ENCODE assay signal across 21 mouse cellular contexts in genomic region chr14:75017277-75017676, GRCm38 (mm10). TPM values are rescaled to one million over a fixed set of nuclear protein-coding genes. Genes with fewer than 3 reads are reported as not detected.
DNase-seq lines count a peak whose midpoint lies in the region; ATAC-seq and TF ChIP-seq lines count a peak whose summit lies in the region.
"Had no signal": no experiment of that assay in that cellular context is flagged by ENCODE, and none has a peak within 500 bp of the region (broad histone marks: within the 10 kb centered on the region; RNA-seq: fewer than 3 reads in every experiment).

No protein-coding gene starts in this region.

- no peak overlapping the region for H3K4me3 ChIP-seq in liver, embryonic 15.5 days (replicated peaks)
- no peak overlapping the region for H3K4me3 ChIP-seq in liver, embryonic 12.5 days
- H3K4me3 ChIP-seq in bone marrow macrophage, adult 2 months (ENCODE audit: insufficient read depth, low read length) = peak overlapping the region; percentile 75
- no peak overlapping the region for H3K4me3 ChIP-seq in hindbrain, embryonic 11.5 days (ENCODE audit: low read depth, low read length)
- no peak overlapping the region for H3K4me3 ChIP-seq in stomach, postnatal 0 days (ENCODE audit: low read depth, low read length)

- no peak for TF ChIP-seq EP300 in stomach, postnatal 0 days (optimal IDR thresholded peaks at IDR 0.05)

- H3K4me1 ChIP-seq in liver, embryonic 15.5 days (replicated peaks) = peaks cover 13% of the 10 kb centered on the region
- H3K4me1 ChIP-seq in liver, embryonic 12.5 days = peaks cover 8% of the 10 kb centered on the region; the same call in 1 of the 2 replicates
- peaks cover 46% of the 10 kb centered on the region for H3K4me1 ChIP-seq in bone marrow macrophage, adult 2 months (ENCODE audit: control insufficient read depth, insufficient read depth, low read length)
- no peaks in the 10 kb centered on the region for H3K4me1 ChIP-seq in hindbrain, embryonic 11.5 days (replicated peaks; ENCODE audit: control insufficient read depth, insufficient read depth, low read length)
- no peaks in the 10 kb centered on the region for H3K4me1 ChIP-seq in stomach, postnatal 0 days (replicated peaks; ENCODE audit: control insufficient read depth, insufficient read depth)

- H3K9ac ChIP-seq in liver, embryonic 15.5 days = no peak overlapping the region
- no peak overlapping the region for H3K9ac ChIP-seq in liver, embryonic 12.5 days
- no peak overlapping the region for H3K9ac ChIP-seq in hindbrain, embryonic 11.5 days (ENCODE audit: low read depth, low read length)
- no peak overlapping the region for H3K9ac ChIP-seq in stomach, postnatal 0 days (ENCODE audit: low read length)
- H3K9ac ChIP-seq: embryonic facial prominence, embryonic 15.5 days; midbrain, embryonic 12.5 days; neural tube, embryonic 13.5 days had no signal

- 51% methylated on average over 7 of the region's 7 CpGs for WGBS in liver, embryonic 15.5 days (ENCODE audit: insufficient replicate concordance)
- WGBS in liver, embryonic 12.5 days (ENCODE audit: insufficient replicate concordance) = 56% methylated on average over 7 of the region's 7 CpGs
- 81% methylated on average over 7 of the region's 7 CpGs for WGBS in hindbrain, embryonic 11.5 days
- 90% methylated on average over 7 of the region's 7 CpGs for WGBS in stomach, postnatal 0 days

- TF ChIP-seq POLR2A in bone marrow macrophage, adult 2 months (IDR thresholded peaks at IDR 0.05; ENCODE audit: borderline replicate concordance, low read depth, low read length) = no peak

- no peaks in the 10 kb centered on the region for H3K36me3 ChIP-seq in liver, embryonic 15.5 days (replicated peaks)
- no peaks in the 10 kb centered on the region for H3K36me3 ChIP-seq in liver, embryonic 12.5 days
- H3K36me3 ChIP-seq in hindbrain, embryonic 11.5 days (ENCODE audit: control insufficient read depth, insufficient read depth, low read length) = no peaks in the 10 kb centered on the region
- no peaks in the 10 kb centered on the region for H3K36me3 ChIP-seq in stomach, postnatal 0 days (ENCODE audit: control insufficient read depth, insufficient read depth, low read length)
- H3K36me3 ChIP-seq: embryonic facial prominence, embryonic 15.5 days; heart, embryonic 13.5 days; midbrain, embryonic 12.5 days; neural tube, embryonic 13.5 days had no signal

- H3K4me2 ChIP-seq in liver, embryonic 15.5 days = peak overlapping the region; percentile 85; the same call in 1 of the 2 replicates
- H3K4me2 ChIP-seq in liver, embryonic 12.5 days = no peak overlapping the region
- H3K4me2 ChIP-seq in hindbrain, embryonic 11.5 days (replicated peaks; ENCODE audit: low read depth, low read length) = no peak overlapping the region
- H3K4me2 ChIP-seq in stomach, postnatal 0 days (replicated peaks; ENCODE audit: low read depth) = no peak overlapping the region

- H3K9me3 ChIP-seq in liver, embryonic 15.5 days (replicated peaks) = no peaks in the 10 kb centered on the region
- H3K9me3 ChIP-seq in liver, embryonic 12.5 days (replicated peaks) = no peaks in the 10 kb centered on the region
- no peaks in the 10 kb centered on the region for H3K9me3 ChIP-seq in hindbrain, embryonic 11.5 days (ENCODE audit: control insufficient read depth, low read length)
- H3K9me3 ChIP-seq in stomach, postnatal 0 days (ENCODE audit: control insufficient read depth, low read length) = no peaks in the 10 kb centered on the region
- H3K9me3 ChIP-seq: embryonic facial prominence, embryonic 15.5 days; heart, embryonic 13.5 days; midbrain, embryonic 12.5 days; neural tube, embryonic 13.5 days had no signal

- ATAC-seq in liver, embryonic 15.5 days (ENCODE audit: insufficient read depth) = no peak
- ATAC-seq in liver, embryonic 12.5 days = no peak
- peak; percentile 49 for ATAC-seq in monocyte, adult 5-6 weeks (replicated peaks; ENCODE audit: insufficient number of reproducible peaks, low FRiP score, low TSS enrichment, poor library complexity, severe bottlenecking)
- no peak for ATAC-seq in hindbrain, embryonic 11.5 days (ENCODE audit: low FRiP score)
- ATAC-seq in stomach, postnatal 0 days (ENCODE audit: low FRiP score, low TSS enrichment) = no peak
- ATAC-seq: activated CD4-positive, CD25-positive, alpha-beta regulatory T cell, adult 4 months had no signal

- no peak overlapping the region for H3K27ac ChIP-seq in liver, embryonic 15.5 days (replicated peaks)
- H3K27ac ChIP-seq in liver, embryonic 12.5 days = no peak overlapping the region
- H3K27ac ChIP-seq in bone marrow macrophage, adult 2 months (ENCODE audit: insufficient read depth, low read depth, low read length) = peak overlapping the region; percentile 76
- H3K27ac ChIP-seq in hindbrain, embryonic 11.5 days (ENCODE audit: low read depth, low read length) = no peak overlapping the region
- no peak overlapping the region for H3K27ac ChIP-seq in stomach, postnatal 0 days (replicated peaks)
- H3K27ac ChIP-seq: embryonic facial prominence, embryonic 15.5 days; heart, embryonic 13.5 days; kidney, postnatal 0 days; midbrain, embryonic 12.5 days; neural tube, embryonic 13.5 days had no signal

- peaks cover 21% of the 10 kb centered on the region for H3K27me3 ChIP-seq in liver, embryonic 15.5 days
- H3K27me3 ChIP-seq in liver, embryonic 12.5 days (replicated peaks) = peaks cover 17% of the 10 kb centered on the region
- H3K27me3 ChIP-seq in hindbrain, embryonic 11.5 days (ENCODE audit: control insufficient read depth, insufficient read depth, low read length) = no peaks in the 10 kb centered on the region
- no peaks in the 10 kb centered on the region for H3K27me3 ChIP-seq in stomach, postnatal 0 days (ENCODE audit: control insufficient read depth, insufficient read depth, low read length)
- H3K27me3 ChIP-seq: embryonic facial prominence, embryonic 15.5 days; heart, embryonic 13.5 days had no signal

- DNase-seq in B cell, adult 2 months = peak; percentile 81 to 85
- DNase-seq in neural tube, embryonic 10.5 days (ENCODE audit: extremely low spot score, low spot score) = no peak
- DNase-seq in hindbrain, embryonic 11.5 days (ENCODE audit: low spot score) = no peak
- no peak for DNase-seq in stomach, postnatal 0 days (ENCODE audit: low spot score)
- DNase-seq: adrenal gland, postnatal 14 days; cerebellum, adult 18-20 months; cerebellum, postnatal 25 days; heart, postnatal 4 days; kidney, adult 18-20 months; left cerebral cortex, postnatal 4 days; thymus, postnatal 36 days had no signal

- TF ChIP-seq CTCF in bone marrow macrophage, adult 2 months (IDR thresholded peaks at IDR 0.05; ENCODE audit: low read depth, low read length) = no peak
- no peak for TF ChIP-seq CTCF in stomach, postnatal 0 days (IDR thresholded peaks at IDR 0.05; ENCODE audit: low read depth)

RNA-seq across cellular contexts. Expression of gene Rubcnl, which starts 1.4 kb away (rescaled TPM):
- polyA plus RNA-seq in liver, embryonic 15.5 days (2015; fragmentation: Nextera tagmentation; extraction: Ambion mirVana) = 0.31 and 0.38 TPM in 2 replicates
- 0.19 and 0.22 TPM in 2 replicates for polyA plus RNA-seq in liver, embryonic 12.5 days (2016; fragmentation: Nextera tagmentation; extraction: Ambion mirVana)
- polyA plus RNA-seq in bone marrow macrophage, adult 2 months (2012; ENCODE audit: insufficient read depth, insufficient read length, missing spikeins) = 8.3 and 9.0 TPM in 2 replicates
- 33.3 to 38.2 TPM (median 36.0 TPM) in 3 replicates for total RNA-seq in monocyte, adult 5-6 weeks (2017)
- polyA plus RNA-seq in hindbrain, embryonic 11.5 days (2014; fragmentation: Nextera tagmentation; extraction: Ambion mirVana) = 0.20 and 0.22 TPM in 2 replicates
- 0.23 and 0.27 TPM in 2 replicates for polyA plus RNA-seq in stomach, postnatal 0 days (2015; fragmentation: Nextera tagmentation; extraction: Ambion mirVana)

Comparison
In these comparisons a context has a peak if more than half of its experiments do, and no peak if none do; other contexts are left out.
1. DNase-seq: peak in B cell, adult 2 months (2 of 2); none in neural tube, embryonic 10.5 days (single experiment), hindbrain, embryonic 11.5 days (single experiment) and stomach, postnatal 0 days (single experiment).